Mouse (Mus musculus): Measurements from ENCODE around the gene Cyp2d22.

- TF ChIP-seq POLR2A (IDR thresholded peaks at IDR 0.05; ENCODE audit: low read depth, low read length) = no peak
- no peak for TF ChIP-seq CTCF (IDR thresholded peaks at IDR 0.05; ENCODE audit: extremely low read depth, insufficient read length, insufficient replicate concordance, low read depth, low read length)
Measured at GRCm38 (mm10) chr15:82406981-82407380, 26.9 kb upstream of the Cyp2d22 start, which contains the start of gene Cyp2d10.

All from small intestine, adult 2 months (tissue).